Mouse (Mus musculus) monocyte, adult 2 months (primary cell): ENCODE measurements around the gene Vps25.

Source experiments
- DNase-seq, 2 experiments: peaks; one replicate each; pipeline ENCODE4 v3.0.0; 2022; ENCODE audit warnings: low spot score in 2 of 2, low read depth in 1 of 2

Gene Vps25

GRCm38 (mm10) chr11:101238071-101238647, 15.3 kb upstream of the Vps25 start:
- no peak for DNase-seq

DNA sequence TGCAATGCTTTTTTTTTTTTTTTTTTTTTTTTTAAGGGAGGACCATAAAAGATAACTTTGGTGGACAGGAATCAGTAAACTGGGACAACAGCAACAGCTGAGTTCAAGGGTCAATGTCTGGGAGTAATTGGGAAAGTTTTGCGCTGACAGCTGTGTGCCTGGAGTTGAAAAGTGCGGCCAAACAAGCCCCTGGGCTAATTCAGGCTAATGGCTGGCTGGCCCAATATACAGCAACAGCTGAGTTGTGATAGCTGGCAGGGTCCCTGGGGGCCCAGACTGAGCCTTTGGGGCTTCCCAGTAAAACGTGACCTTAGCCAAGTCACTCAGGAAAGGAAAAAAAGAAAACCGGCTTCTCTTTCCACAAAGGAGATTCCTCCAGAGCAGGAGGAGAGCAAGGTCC, 8.4 kb upstream of the Vps25 start:
- DNase-seq = no peak

DNA sequence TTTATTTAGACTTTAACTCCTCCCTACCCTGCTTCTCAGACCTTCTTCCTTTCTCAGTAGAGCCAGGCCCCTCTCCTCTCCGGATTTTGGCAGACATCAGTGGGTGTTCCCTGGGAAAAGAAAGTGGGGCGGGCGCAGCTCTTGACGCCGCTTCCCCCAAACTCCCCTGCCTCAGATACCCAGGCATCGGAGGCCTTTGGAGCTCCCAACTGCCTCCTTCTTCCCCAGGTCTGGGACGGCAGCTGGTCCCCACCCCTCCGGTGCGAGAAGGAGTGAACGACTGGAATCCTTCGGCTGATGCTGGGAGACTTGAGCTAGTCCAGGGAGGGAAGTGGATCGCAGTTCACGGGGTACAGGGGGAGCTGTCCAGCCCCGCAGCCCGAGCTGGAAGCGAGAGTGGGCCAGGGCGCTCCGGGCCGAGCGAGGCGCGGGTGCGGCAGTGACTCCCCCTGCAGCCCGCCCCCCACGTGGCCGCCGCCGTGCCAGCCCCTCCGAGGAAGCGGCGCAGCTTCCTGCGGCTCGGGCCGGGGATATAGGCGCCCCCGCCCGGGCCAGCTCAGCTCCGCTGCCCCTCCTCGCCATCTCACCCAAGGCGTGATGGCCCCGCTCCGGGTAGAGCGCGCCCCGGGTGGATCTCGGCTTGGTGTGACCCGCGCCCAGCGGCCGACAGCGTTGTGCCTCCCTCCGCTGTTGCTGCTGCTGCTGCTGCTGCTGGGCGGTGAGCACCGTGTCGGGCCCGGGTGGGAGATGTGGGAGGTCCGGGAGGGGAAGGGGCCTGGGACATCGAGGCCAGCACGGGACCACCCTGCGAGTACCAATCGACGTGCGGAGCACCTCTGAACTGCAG, 7.4 kb upstream of the Vps25 start, which contains the start of gene Ramp2:
Ramp2 (plus strand) TSS at position 174 of the 847 bp plus-strand sequence.
- DNase-seq = no peak

- no peak for DNase-seq
Measured at GRCm38 (mm10) chr11:101246702-101247012, 6.8 kb upstream of the Vps25 start.

GRCm38 (mm10) chr11:101247521-101248030, 5.9 kb upstream of the Vps25 start:
- no peak for DNase-seq

DNA sequence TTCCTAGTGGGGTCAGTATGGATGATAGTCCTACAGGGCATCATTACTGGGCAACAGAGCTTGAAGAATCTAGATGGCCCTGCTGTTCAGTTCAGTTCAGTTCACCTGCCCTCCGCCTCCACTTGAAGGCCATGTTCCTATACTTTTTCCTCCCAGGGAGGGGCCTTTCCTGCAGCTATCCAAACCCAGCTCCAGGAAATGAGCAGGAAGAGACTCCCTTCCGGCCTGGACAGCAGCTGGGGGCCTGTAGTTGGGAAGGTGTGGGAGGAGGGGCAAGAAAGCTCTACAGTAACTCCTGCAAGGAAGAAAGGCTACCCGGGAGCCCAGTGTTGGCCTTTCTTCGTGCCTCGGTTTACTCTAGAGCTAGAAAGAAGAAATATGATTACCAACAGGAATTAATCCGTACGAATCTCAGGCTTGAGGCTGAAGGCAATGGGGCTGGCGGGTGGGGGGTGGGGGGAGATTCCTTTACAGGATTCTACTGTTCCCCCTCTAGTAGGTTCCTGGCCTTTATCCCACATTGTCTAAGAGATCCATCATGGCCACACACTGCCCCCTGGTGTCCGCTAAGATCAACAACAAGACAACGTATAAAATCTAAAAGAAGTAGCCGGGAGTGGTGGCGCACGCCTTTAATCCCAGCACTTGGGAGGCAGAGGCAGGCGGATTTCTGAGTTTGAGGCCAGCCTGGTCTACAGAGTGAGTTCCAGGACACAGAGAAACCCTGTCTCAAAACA, 5.1 kb upstream of the Vps25 start:
- no peak for DNase-seq

- no peak for DNase-seq
Measured at GRCm38 (mm10) chr11:101251031-101251430, 2.5 kb upstream of the Vps25 start.

DNA sequence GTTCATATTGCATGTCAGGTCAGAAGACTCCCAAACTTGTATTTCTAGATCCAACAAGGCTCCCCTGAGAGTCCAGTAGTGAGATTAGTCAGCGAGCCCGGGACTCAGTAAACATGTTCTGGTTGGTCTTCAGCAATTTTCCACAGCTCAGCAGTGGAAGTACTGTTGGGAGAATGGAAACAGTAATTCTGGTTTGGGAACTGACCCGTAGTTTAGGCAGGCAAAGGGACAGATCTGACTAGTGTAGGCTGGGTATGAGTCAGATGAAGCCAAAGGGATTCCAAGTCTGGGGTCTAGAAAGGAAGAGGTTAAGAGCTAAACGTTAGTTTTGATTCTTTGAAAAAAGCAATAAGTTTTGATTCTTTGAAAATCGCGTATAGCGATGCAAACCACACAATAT, 566 bp upstream of the Vps25 start:
- DNase-seq = no peak

GRCm38 (mm10) chr11:101255826-101256775, 2.6 kb downstream of the Vps25 start:
- no peak for DNase-seq

DNA sequence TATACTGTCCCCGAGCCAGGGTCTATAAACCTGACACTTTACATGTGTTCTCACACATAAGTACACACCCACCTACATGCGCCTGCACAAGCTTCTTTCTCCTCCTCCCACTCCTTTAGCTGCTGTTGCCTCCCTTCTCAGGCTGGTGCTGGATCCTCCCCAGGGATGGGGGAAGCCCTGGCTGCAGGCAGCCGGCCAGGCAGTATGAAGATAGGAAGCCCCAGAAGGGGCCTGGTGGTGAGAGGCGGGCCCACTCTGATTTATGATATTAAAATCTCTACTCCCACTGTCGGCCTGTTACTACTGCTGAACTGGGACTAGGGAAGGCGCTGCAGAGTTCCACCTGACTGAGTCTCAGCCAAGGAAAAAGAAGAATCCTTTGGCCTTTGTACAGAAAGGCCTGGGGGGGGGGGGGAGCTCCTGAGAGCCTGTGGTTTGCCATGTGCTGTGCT, 5.8 kb downstream of the Vps25 start:
- no peak for DNase-seq

DNA sequence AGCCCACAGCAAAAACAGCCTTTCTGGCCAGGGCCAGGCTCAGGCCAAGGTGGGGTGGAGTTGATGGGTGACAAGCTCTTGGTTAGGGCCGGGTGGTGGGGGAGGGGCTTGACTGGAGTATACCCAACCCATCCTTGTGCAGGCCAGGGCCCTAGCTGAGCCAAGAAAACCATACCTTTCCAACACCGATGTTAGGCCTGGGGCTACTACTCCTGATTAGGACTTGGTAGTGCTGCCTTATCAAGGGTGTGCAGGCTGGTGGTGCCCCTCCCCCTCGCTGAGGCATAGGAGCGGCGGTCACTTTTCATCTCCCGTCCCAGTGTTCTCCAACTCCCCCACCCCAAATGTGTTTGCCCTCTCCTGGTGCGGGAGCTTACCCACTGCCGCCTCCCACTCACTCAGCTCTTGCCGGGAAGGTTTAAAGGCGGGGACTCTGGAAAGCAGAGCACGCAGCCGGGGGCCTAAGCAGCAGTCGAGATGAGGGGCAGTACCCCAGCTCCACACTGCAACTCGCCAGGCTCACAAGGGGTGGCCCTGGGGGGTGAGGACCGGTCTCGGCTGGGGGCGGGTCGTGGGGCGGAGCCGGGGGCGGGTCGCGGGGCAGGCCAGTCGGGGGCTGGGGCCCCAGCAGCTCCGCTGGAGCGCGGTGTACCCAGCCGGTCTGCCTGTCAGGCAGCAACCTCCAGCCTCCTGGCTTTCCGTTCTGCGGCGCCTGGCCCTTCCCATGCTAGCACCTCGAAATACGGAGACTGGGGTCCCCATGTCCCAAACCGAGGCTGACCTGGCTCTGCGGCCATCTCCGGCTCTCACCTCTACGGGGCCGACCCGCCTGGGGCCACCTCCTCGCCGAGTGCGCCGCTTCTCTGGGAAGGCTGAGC, 6.7 kb downstream of the Vps25 start, which contains the start of gene Wnk4:
Wnk4 (plus strand) TSS at position 620 of the 878 bp plus-strand sequence.
- no peak for DNase-seq

DNA sequence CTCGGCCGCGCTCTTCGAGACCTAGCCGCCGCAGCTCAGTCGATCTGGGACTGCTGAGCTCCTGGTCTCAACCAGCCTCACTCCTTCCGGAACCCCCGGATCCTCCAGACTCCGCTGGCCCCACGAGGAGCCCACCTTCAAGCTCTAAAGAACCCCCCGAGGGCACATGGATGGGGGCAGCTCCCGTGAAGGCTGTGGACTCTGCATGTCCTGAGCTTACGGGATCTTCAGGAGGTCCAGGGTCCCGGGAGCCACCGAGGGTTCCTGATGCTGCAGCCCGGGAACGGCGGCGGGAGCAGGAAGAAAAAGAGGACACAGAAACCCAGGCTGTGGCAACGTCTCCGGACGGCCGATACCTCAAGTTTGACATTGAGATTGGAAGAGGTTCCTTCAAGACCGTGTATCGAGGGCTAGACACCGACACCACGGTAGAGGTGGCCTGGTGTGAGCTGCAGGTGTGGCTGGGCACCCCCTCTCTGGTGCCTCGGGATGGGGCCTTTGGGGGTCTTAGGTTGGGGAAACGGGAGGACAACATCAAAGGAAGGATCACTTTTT, 7.4 kb downstream of the Vps25 start:
- DNase-seq = no peak

- no peak for DNase-seq
Measured at GRCm38 (mm10) chr11:101262272-101262967, 8.9 kb downstream of the Vps25 start.

DNA sequence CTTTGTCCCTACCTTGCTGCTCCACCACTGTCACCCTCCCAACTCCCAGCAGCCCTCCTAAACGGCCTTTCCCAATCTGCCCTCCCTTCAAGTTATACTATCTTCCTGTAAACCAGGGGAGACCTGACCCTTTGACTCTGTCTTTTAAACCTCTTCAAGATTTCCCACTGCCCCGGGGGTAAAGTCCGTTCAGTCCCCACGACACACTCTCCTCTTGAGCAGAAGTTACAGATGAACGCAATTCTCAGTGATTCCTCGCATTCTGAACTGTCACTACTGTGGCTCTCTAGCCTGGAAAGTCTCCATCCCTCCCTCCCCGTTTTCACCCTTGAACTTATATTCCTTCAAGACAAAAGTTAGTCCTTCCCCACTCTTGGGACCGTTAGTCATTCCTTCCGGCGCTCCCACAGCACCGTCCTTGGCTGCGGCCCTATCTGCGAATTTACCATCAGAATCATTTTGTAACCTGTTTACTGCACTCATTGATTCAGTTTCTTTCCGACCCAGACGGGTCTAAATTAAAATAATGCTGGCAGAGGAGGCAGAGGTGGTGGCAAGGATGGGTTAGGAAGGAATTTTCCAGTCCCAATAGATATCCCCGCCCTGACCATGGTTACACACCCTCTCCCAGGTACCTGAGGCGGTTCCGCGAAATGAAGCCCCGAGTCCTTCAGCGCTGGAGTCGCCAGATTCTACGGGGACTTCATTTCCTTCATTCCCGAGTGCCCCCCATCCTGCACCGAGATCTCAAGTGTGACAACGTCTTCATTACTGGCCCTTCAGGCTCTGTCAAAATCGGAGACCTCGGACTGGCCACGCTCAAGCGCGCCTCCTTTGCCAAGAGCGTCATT, 9.9 kb downstream of the Vps25 start:
- no peak for DNase-seq

- DNase-seq = no peak
Measured at GRCm38 (mm10) chr11:101263989-101264280, 10.4 kb downstream of the Vps25 start.

DNA sequence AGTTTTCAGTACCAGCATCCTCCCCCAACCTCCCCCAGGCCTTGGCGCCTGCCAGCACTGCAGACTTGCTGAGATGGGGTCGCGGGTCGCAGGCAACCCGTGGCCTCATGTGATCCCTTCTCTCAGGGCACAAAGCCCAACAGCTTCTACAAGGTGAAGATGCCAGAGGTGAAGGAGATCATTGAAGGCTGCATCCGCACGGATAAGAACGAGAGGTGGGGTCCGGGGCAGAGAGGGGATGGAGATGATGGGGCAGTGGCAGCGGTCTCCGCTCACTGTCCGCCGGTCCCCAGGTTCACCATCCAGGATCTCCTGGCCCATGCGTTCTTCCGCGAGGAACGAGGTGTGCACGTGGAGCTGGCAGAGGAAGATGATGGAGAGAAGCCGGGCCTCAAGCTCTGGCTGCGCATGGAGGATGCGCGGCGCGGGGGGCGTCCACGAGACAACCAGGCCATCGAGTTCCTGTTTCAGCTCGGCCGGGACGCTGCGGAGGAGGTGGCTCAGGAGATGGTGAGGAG, 11.5 kb downstream of the Vps25 start:
- DNase-seq = no peak

GRCm38 (mm10) chr11:101265906-101266305, 12.4 kb downstream of the Vps25 start:
- DNase-seq = no peak
